Mouse (Mus musculus): ENCODE results near the gene Ppp2r5e. TPM values are rescaled to one million over a fixed set of nuclear protein-coding genes. Genes with fewer than 3 reads are reported as not detected.

Gene Ppp2r5e
- polyA plus RNA-seq, 1 experiment from 2014 or later, result 7.9 TPM

DNA sequence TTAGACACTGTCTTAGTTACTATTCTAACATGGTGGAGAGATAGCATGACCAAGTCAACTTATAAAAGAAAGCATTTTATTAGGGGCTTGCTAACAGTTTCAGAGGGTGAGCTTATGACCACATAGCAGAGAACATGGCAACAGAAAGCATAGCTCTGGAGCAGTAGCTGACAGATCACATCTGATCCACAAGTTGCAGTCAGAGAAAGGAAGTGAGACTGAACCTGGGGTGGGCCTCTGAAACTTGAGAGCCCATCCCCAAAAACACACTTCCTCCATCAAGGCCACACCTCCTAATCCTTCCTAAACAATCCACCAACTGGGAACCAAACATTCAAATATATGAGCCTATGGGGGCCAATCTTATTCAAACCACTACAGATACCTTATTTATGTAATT, 62.9 kb downstream of the Ppp2r5e start:
- no peaks in the 10 kb centered on the region for H3K36me3 ChIP-seq
- no peaks in the 10 kb centered on the region for H3K9me3 ChIP-seq (replicated peaks)
- no peaks in the 10 kb centered on the region for H3K27me3 ChIP-seq (replicated peaks)
- H3K27ac ChIP-seq, result no peak overlapping the region
- no peak for ATAC-seq
- H3K4me1 ChIP-seq, result peaks cover 41% of the 10 kb centered on the region
- no peak overlapping the region for H3K4me3 ChIP-seq
- H3K4me2 ChIP-seq, result no peak overlapping the region
- no peak overlapping the region for H3K9ac ChIP-seq

GRCm38 (mm10) chr12:75531895-75532294, 64.2 kb downstream of the Ppp2r5e start:
- Histone ChIP-seq H3K4me1 (peaks cover 31% of the 10 kb centered on the region), H3K9ac (no peak overlapping the region), H3K9me3 (replicated peaks) (no peaks in the 10 kb centered on the region), H3K4me3 (no peak overlapping the region), H3K4me2 (no peak overlapping the region), H3K36me3 (no peaks in the 10 kb centered on the region), H3K27ac (0 out of 2 replicates have a peak overlapping the region, but pooled peaks have one; percentile 10), H3K27me3 (replicated peaks) (no peaks in the 10 kb centered on the region)
- WGBS (ENCODE audit: insufficient replicate concordance), result 72% methylated on average over 2 of the region's 2 CpGs
- no peak for ATAC-seq

GRCm38 (mm10) chr12:75528857-75529808, 66.9 kb downstream of the Ppp2r5e start:
- Histone ChIP-seq H3K4me3 (no peak overlapping the region), H3K36me3 (0 out of 2 replicates have a peak, but pooled peaks cover 2% of the 10 kb centered on the region), H3K9me3 (replicated peaks) (no peaks in the 10 kb centered on the region), H3K4me2 (no peak overlapping the region), H3K4me1 (peaks cover 28% of the 10 kb centered on the region), H3K27me3 (replicated peaks) (no peaks in the 10 kb centered on the region), H3K27ac (no peak overlapping the region), H3K9ac (no peak overlapping the region)
- 80% methylated on average over 7 of the region's 7 CpGs for WGBS (ENCODE audit: insufficient replicate concordance)
- no peak for ATAC-seq

DNA sequence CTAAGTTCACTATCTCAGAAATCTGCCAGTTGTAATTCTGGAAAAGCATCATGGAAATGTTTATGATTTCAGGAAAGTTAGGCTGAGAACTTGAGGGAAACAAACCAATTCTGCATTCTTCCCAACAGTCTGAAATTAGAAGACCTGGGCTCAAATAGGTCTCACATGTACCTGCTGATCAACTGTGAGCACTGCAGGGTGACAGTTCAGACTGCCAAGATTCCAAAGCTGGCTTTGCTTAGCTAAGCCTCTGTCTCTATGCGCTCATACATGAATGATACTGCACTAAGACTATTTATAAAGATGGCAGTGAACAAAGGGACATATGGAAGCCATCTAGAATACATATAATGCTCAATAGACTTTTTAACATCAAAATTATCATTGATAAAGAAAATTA, 67.7 kb downstream of the Ppp2r5e start:
- WGBS (ENCODE audit: insufficient replicate concordance), result 86% methylated on average over 1 of the region's 1 CpGs
- H3K4me1 ChIP-seq, result peaks cover 36% of the 10 kb centered on the region
- no peak for ATAC-seq
- H3K9me3 ChIP-seq (replicated peaks), result no peaks in the 10 kb centered on the region
- H3K9ac ChIP-seq, result no peak overlapping the region
- H3K4me2 ChIP-seq, result no peak overlapping the region
- no peak overlapping the region for H3K27ac ChIP-seq
- no peaks in the 10 kb centered on the region for H3K27me3 ChIP-seq (replicated peaks)
- no peak overlapping the region for H3K4me3 ChIP-seq
- H3K36me3 ChIP-seq, result 0 out of 2 replicates have a peak, but pooled peaks cover 2% of the 10 kb centered on the region

GRCm38 (mm10) chr12:75524199-75524598, 71.8 kb downstream of the Ppp2r5e start:
- WGBS (ENCODE audit: insufficient replicate concordance), result 42% methylated on average over 3 of the region's 3 CpGs

DNA sequence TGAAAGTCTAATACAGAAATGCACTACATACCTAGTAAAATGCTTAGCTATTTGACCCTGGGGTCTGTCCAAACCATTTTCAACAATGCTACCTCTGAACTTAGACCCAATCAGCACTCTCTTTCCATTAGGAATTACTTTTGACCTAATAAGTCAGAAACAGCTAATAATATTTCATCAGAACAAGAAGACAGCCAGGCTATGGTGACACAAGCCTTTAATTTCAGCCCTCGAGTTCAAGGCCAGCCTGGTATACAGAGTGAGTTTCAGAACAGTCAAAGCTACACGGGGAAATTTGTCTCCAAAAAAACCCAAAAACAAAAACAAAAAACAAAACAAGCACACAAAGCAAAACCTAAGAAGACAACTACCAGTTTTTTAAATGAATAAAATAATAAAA, 73.1 kb downstream of the Ppp2r5e start:
- Histone ChIP-seq H3K4me3 (no peak overlapping the region), H3K9ac (no peak overlapping the region), H3K4me1 (peaks cover 58% of the 10 kb centered on the region), H3K9me3 (replicated peaks) (no peaks in the 10 kb centered on the region), H3K36me3 (0 out of 2 replicates have a peak, but pooled peaks cover 2% of the 10 kb centered on the region), H3K27ac (no peak overlapping the region), H3K4me2 (no peak overlapping the region), H3K27me3 (replicated peaks) (no peaks in the 10 kb centered on the region)
- ATAC-seq, result no peak
- 84% methylated on average over 2 of the region's 2 CpGs for WGBS (ENCODE audit: insufficient replicate concordance)

More at GRCm38 (mm10) chr12:75524199-75524598, 71.8 kb downstream of the Ppp2r5e start:
- H3K36me3 ChIP-seq, result 0 out of 2 replicates have a peak, but pooled peaks cover 2% of the 10 kb centered on the region
- no peaks in the 10 kb centered on the region for H3K9me3 ChIP-seq (replicated peaks)
- H3K4me1 ChIP-seq, result peaks cover 47% of the 10 kb centered on the region
- no peak overlapping the region for H3K27ac ChIP-seq
- no peak overlapping the region for H3K4me2 ChIP-seq
- ATAC-seq, result no peak
- no peaks in the 10 kb centered on the region for H3K27me3 ChIP-seq (replicated peaks)
- no peak overlapping the region for H3K4me3 ChIP-seq
- no peak overlapping the region for H3K9ac ChIP-seq

- H3K4me1 ChIP-seq, result peaks cover 55% of the 10 kb centered on the region
- 53% methylated on average over 2 of the region's 2 CpGs for WGBS (ENCODE audit: insufficient replicate concordance)
- H3K36me3 ChIP-seq, result 0 out of 2 replicates have a peak, but pooled peaks cover 2% of the 10 kb centered on the region
- H3K4me3 ChIP-seq, result no peak overlapping the region
- H3K9ac ChIP-seq, result no peak overlapping the region
- ATAC-seq, result peak; percentile 75
- no peaks in the 10 kb centered on the region for H3K27me3 ChIP-seq (replicated peaks)
- no peak overlapping the region for H3K27ac ChIP-seq
- no peaks in the 10 kb centered on the region for H3K9me3 ChIP-seq (replicated peaks)
- no peak overlapping the region for H3K4me2 ChIP-seq
These were observed 73.7 kb downstream of the Ppp2r5e start for GRCm38 (mm10) chr12:75522360-75522759.

DNA sequence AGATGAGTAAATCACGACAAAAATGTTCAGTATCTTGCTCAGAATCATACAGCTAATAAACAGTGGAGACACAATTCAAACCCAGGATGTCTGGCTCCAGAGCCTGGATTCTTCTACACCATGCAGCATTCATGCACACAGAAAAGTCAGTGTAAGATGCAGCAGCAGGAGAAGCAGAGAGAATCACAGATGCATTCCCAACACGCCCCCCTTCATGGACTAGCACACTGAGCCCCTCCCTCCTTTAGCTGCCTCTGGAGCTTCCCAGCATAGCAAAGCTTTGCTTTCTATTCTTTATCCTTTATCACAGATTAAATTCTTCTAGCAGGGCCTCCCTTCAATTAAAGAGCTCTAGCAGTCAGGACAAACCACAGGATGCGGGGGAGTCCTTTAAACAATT, 75.7 kb downstream of the Ppp2r5e start:
- no peak overlapping the region for H3K27ac ChIP-seq
- no peak overlapping the region for H3K4me3 ChIP-seq
- peaks cover 67% of the 10 kb centered on the region for H3K4me1 ChIP-seq
- H3K9ac ChIP-seq, result no peak overlapping the region
- H3K4me2 ChIP-seq, result no peak overlapping the region
- WGBS (ENCODE audit: insufficient replicate concordance), result 78% methylated on average over 3 of the region's 3 CpGs
- H3K36me3 ChIP-seq, result peaks cover 1% of the 10 kb centered on the region
- H3K27me3 ChIP-seq (replicated peaks), result no peaks in the 10 kb centered on the region
- H3K9me3 ChIP-seq (replicated peaks), result no peaks in the 10 kb centered on the region
- ATAC-seq, result no peak

GRCm38 (mm10) chr12:75519181-75519940, 76.7 kb downstream of the Ppp2r5e start:
- Histone ChIP-seq H3K27me3 (replicated peaks) (no peaks in the 10 kb centered on the region), H3K27ac (no peak overlapping the region), H3K9ac (no peak overlapping the region), H3K4me2 (no peak overlapping the region), H3K4me1 (peaks cover 67% of the 10 kb centered on the region), H3K36me3 (peaks cover 12% of the 10 kb centered on the region), H3K9me3 (replicated peaks) (no peaks in the 10 kb centered on the region), H3K4me3 (no peak overlapping the region)
- 72% methylated on average over 10 of the region's 10 CpGs for WGBS (ENCODE audit: insufficient replicate concordance)
- ATAC-seq, result peak; percentile 72; the same call in 1 of the 2 replicates

GRCm38 (mm10) chr12:75515301-75515906, 80.6 kb downstream of the Ppp2r5e start:
- WGBS (ENCODE audit: insufficient replicate concordance), result 69% methylated on average over 10 of the region's 10 CpGs
- H3K9me3 ChIP-seq (replicated peaks), result no peaks in the 10 kb centered on the region
- peak overlapping the region; percentile 47 for H3K4me2 ChIP-seq
- peaks cover 39% of the 10 kb centered on the region for H3K4me1 ChIP-seq
- no peak overlapping the region for H3K9ac ChIP-seq
- H3K27ac ChIP-seq, result no peak overlapping the region
- no peaks in the 10 kb centered on the region for H3K27me3 ChIP-seq (replicated peaks)
- H3K36me3 ChIP-seq, result peaks cover 20% of the 10 kb centered on the region
- H3K4me3 ChIP-seq, result peak overlapping the region; percentile 9; the same call in 1 of the 2 replicates
- no peak for ATAC-seq

GRCm38 (mm10) chr12:75511520-75511919, 84.5 kb downstream of the Ppp2r5e start:
- no peaks in the 10 kb centered on the region for H3K9me3 ChIP-seq (replicated peaks)
- no peak for ATAC-seq
- no peak overlapping the region for H3K9ac ChIP-seq
- H3K36me3 ChIP-seq, result peaks cover 33% of the 10 kb centered on the region
- no peak overlapping the region for H3K27ac ChIP-seq
- H3K4me2 ChIP-seq, result no peak overlapping the region
- H3K4me1 ChIP-seq, result peaks cover 14% of the 10 kb centered on the region
- 68% methylated on average over 2 of the region's 2 CpGs for WGBS (ENCODE audit: insufficient replicate concordance)
- H3K4me3 ChIP-seq, result no peak overlapping the region
- H3K27me3 ChIP-seq (replicated peaks), result no peaks in the 10 kb centered on the region
